Mouse (Mus musculus): ENCODE measurements at regions not wholly inside any gene's neighbourhood (a gene's known extent, or its start where the extent isn't known, plus 50 kb on each side); places are given as distances from the start of the nearest gene placed in this dataset.
A peak's percentile ranks its signal among the peaks of the same experiment; 100 is the strongest.

- H3K27me3 ChIP-seq (ENCODE audit: control insufficient read depth, insufficient read depth, low read length) = no peaks in the 10 kb centered on the region
- H3K4me3 ChIP-seq (replicated peaks; ENCODE audit: low read length) = no peak overlapping the region
- H3K36me3 ChIP-seq (ENCODE audit: control insufficient read depth, insufficient read depth, low read length) = no peaks in the 10 kb centered on the region
- no peak for TF ChIP-seq POLR2A (IDR thresholded peaks at IDR 0.05; ENCODE audit: borderline replicate concordance, extremely low read depth, insufficient read depth, insufficient read length)
- H3K9me3 ChIP-seq (ENCODE audit: control insufficient read depth, low read length) = peaks cover 3% of the 10 kb centered on the region; the same call in 1 of the 2 replicates
- WGBS = 9% methylated on average over 2 of the region's 2 CpGs
- ATAC-seq (ENCODE audit: low FRiP score, low read depth) (no peak), DNase-seq (ENCODE audit: low spot score) (peak; percentile 48)
- no peak overlapping the region for H3K9ac ChIP-seq (ENCODE audit: low read depth, low read length, severe bottlenecking)
- H3K4me2 ChIP-seq (replicated peaks; ENCODE audit: low read depth, low read length, severe bottlenecking) = no peak overlapping the region
- peak overlapping the region; percentile 67 for H3K27ac ChIP-seq (replicated peaks; ENCODE audit: low read depth, low read length)
- H3K4me1 ChIP-seq (ENCODE audit: control insufficient read depth, insufficient read depth, low read length) = peaks cover 15% of the 10 kb centered on the region
Observed at GRCm38 (mm10) chr3:40021682-40022081, 509.4 kb upstream of the Intu start.

GRCm38 (mm10) chr3:40027713-40028112 is 503.4 kb upstream of the Intu start:
- TF ChIP-seq POLR2A (IDR thresholded peaks at IDR 0.05; ENCODE audit: borderline replicate concordance, extremely low read depth, insufficient read depth, insufficient read length) = no peak
- Histone ChIP-seq H3K36me3 (ENCODE audit: control insufficient read depth, insufficient read depth, low read length) (no peaks in the 10 kb centered on the region), H3K27me3 (ENCODE audit: control insufficient read depth, insufficient read depth, low read length) (no peaks in the 10 kb centered on the region), H3K9me3 (ENCODE audit: control insufficient read depth, low read length) (peaks cover 2% of the 10 kb centered on the region; the same call in 1 of the 2 replicates), H3K4me2 (replicated peaks; ENCODE audit: low read depth, low read length, severe bottlenecking) (no peak overlapping the region), H3K4me1 (ENCODE audit: control insufficient read depth, insufficient read depth, low read length) (0 out of 2 replicates have a peak, but pooled peaks cover 4% of the 10 kb centered on the region), H3K27ac (replicated peaks; ENCODE audit: low read depth, low read length) (no peak overlapping the region), H3K4me3 (replicated peaks; ENCODE audit: low read length) (no peak overlapping the region), H3K9ac (ENCODE audit: low read depth, low read length, severe bottlenecking) (no peak overlapping the region)
- no peak for ATAC-seq (ENCODE audit: low FRiP score, low read depth)
- no peak for DNase-seq (ENCODE audit: low spot score)

GRCm38 (mm10) chr3:40036177-40036576 is 494.9 kb upstream of the Intu start:
- H3K36me3 ChIP-seq (ENCODE audit: control insufficient read depth, insufficient read depth, low read length) = no peaks in the 10 kb centered on the region
- H3K9ac ChIP-seq (ENCODE audit: low read depth, low read length, severe bottlenecking) = no peak overlapping the region
- TF ChIP-seq POLR2A (IDR thresholded peaks at IDR 0.05; ENCODE audit: borderline replicate concordance, extremely low read depth, insufficient read depth, insufficient read length) = no peak
- no peak overlapping the region for H3K4me3 ChIP-seq (replicated peaks; ENCODE audit: low read length)
- no peaks in the 10 kb centered on the region for H3K4me1 ChIP-seq (ENCODE audit: control insufficient read depth, insufficient read depth, low read length)
- WGBS = 67% methylated on average over 2 of the region's 2 CpGs
- H3K9me3 ChIP-seq (ENCODE audit: control insufficient read depth, low read length) = no peaks in the 10 kb centered on the region
- ATAC-seq (ENCODE audit: low FRiP score, low read depth) = no peak
- no peak overlapping the region for H3K4me2 ChIP-seq (replicated peaks; ENCODE audit: low read depth, low read length, severe bottlenecking)
- H3K27ac ChIP-seq (replicated peaks; ENCODE audit: low read depth, low read length) = no peak overlapping the region
- H3K27me3 ChIP-seq (ENCODE audit: control insufficient read depth, insufficient read depth, low read length) = no peaks in the 10 kb centered on the region
- no peak for DNase-seq (ENCODE audit: low spot score)

DNA sequence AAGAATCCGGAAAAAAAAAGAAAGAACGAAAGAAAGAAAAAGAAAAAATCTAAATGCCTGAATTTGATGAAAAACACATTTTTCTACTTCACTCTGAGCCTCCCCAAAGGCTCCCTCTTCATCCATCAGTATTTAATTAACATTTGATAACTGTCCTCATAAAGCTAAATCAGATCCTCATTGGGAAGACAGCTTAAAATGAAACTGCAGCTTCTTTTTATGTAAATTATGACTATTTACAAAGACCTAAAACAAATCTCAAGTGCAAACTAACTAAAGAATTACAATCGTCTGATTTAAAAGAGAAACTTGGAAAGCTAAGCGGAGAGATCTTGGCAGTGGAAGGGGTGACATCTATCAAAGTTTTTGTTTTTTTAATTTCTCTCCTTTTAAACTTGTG is 481.4 kb upstream of the Intu start:
- Histone ChIP-seq H3K4me1 (ENCODE audit: control insufficient read depth, insufficient read depth, low read length) (peaks cover 6% of the 10 kb centered on the region; the same call in 1 of the 2 replicates), H3K27ac (replicated peaks; ENCODE audit: low read depth, low read length) (no peak overlapping the region), H3K4me3 (replicated peaks; ENCODE audit: low read length) (no peak overlapping the region), H3K36me3 (ENCODE audit: control insufficient read depth, insufficient read depth, low read length) (no peaks in the 10 kb centered on the region), H3K9ac (ENCODE audit: low read depth, low read length, severe bottlenecking) (no peak overlapping the region), H3K9me3 (ENCODE audit: control insufficient read depth, low read length) (no peaks in the 10 kb centered on the region), H3K27me3 (ENCODE audit: control insufficient read depth, insufficient read depth, low read length) (no peaks in the 10 kb centered on the region), H3K4me2 (replicated peaks; ENCODE audit: low read depth, low read length, severe bottlenecking) (no peak overlapping the region)
- no peak for TF ChIP-seq POLR2A (IDR thresholded peaks at IDR 0.05; ENCODE audit: borderline replicate concordance, extremely low read depth, insufficient read depth, insufficient read length)
- ATAC-seq (ENCODE audit: low FRiP score, low read depth) (no peak), DNase-seq (ENCODE audit: low spot score) (no peak)
- WGBS = 48% methylated on average over 4 of the region's 4 CpGs

DNA sequence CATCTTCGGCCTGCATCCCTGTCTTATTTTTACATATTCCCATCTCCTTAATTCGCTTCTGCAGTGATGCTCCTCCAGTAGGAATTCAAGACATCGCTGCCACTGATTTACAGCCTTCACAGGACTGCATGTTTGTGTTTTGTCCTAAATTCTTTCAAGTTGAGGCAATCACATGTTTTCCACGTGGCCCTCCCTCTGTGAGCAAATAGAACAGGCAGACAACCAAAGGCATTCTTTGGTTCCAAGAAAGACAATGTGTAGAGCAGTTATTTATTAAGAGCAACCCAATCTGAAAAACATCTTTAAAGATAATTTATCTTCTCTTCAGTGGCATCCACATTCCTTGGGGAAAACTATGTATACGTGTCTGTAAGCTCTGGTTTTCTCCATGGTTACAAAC is 472.8 kb upstream of the Intu start:
- no peaks in the 10 kb centered on the region for H3K9me3 ChIP-seq (ENCODE audit: control insufficient read depth, low read length)
- ATAC-seq (ENCODE audit: low FRiP score, low read depth) (no peak), DNase-seq (ENCODE audit: low spot score) (peak; percentile 20)
- 68% methylated on average over 5 of the region's 5 CpGs for WGBS
- no peaks in the 10 kb centered on the region for H3K27me3 ChIP-seq (ENCODE audit: control insufficient read depth, insufficient read depth, low read length)
- H3K27ac ChIP-seq (replicated peaks; ENCODE audit: low read depth, low read length) = no peak overlapping the region
- no peak overlapping the region for H3K4me3 ChIP-seq (replicated peaks; ENCODE audit: low read length)
- H3K4me2 ChIP-seq (replicated peaks; ENCODE audit: low read depth, low read length, severe bottlenecking) = no peak overlapping the region
- TF ChIP-seq POLR2A (IDR thresholded peaks at IDR 0.05; ENCODE audit: borderline replicate concordance, extremely low read depth, insufficient read depth, insufficient read length) = no peak
- H3K36me3 ChIP-seq (ENCODE audit: control insufficient read depth, insufficient read depth, low read length) = no peaks in the 10 kb centered on the region
- no peak overlapping the region for H3K9ac ChIP-seq (ENCODE audit: low read depth, low read length, severe bottlenecking)
- no peaks in the 10 kb centered on the region for H3K4me1 ChIP-seq (ENCODE audit: control insufficient read depth, insufficient read depth, low read length)
